Mouse (Mus musculus) duodenum, adult 2 months (tissue): ENCODE data around the gene Usp29. TPM values are rescaled to one million over a fixed set of nuclear protein-coding genes. Genes with fewer than 3 reads are reported as not detected.

ENCODE experiments used
- polyA plus RNA-seq: library from polyadenylated mRNA; depleted of rRNA; stranded (reverse); fragments of >200 nt; gene quantifications from 2 replicates; pipeline ENCODE4 v1.2.3, GENCODE M21; 2012; ENCODE audit warnings: low replicate concordance; rRNA removed

Usp29 gene
- not detected in 2 replicates for polyA plus RNA-seq

GRCm38 (mm10) chr7:6730241-6730640 lies at the start of gene Usp29, which contains the start of gene Peg3:
TSS of gene Usp29 (plus strand) at chr7:6730578.
TSS of gene Peg3 (minus strand) at chr7:6730431.

GRCm38 (mm10) chr7:6696241-6697045 lies 33.9 kb upstream of the Usp29 start, which contains the start of gene Zim1:
TSS of gene Zim1 (minus strand) at chr7:6696450.

GRCm38 (mm10) chr7:6995251-6995650 lies 264.9 kb downstream of the Usp29 start, which contains the start of gene Aurkc:
TSS of gene Aurkc (plus strand) at chr7:6995300.

Other genes with a start within 250 kb of the Usp29 start
- not detected in 2 replicates for gene Olfr5, start 243.6 kb upstream of the Usp29 start, polyA plus RNA-seq
- gene Olfr1347, start 230.8 kb upstream of the Usp29 start, polyA plus RNA-seq, result not detected in 2 replicates
- not detected in 2 replicates for gene Olfr1348, start 221.8 kb upstream of the Usp29 start, polyA plus RNA-seq
- not detected in 2 replicates for gene Olfr1349, start 207.6 kb upstream of the Usp29 start, polyA plus RNA-seq
- gene Olfr1350, start 165.7 kb upstream of the Usp29 start, polyA plus RNA-seq, result not detected in 2 replicates
- gene Zim1, start 34.1 kb upstream of the Usp29 start, polyA plus RNA-seq, result 0.04 TPM in 1 of 2 replicates, not detected in the other
- 0.28 and 0.79 TPM in 2 replicates for gene Peg3, start 147 bp upstream of the Usp29 start, polyA plus RNA-seq